Mouse (Mus musculus) liver, postnatal 0 days (tissue): ENCODE data around the gene Cmtm7.

Source experiments
- CTCF ChIP-seq: sonication (generic); IDR thresholded peaks from 2 replicates; pipeline ENCODE4 v1.5.1; 2016; ENCODE audit warnings: antibody characterized with exemption, low read depth
- EP300 ChIP-seq: IDR thresholded peaks from 2 replicates; pipeline ENCODE4 v1.6.1; 2016; ENCODE audit warnings: antibody characterized with exemption, low read depth, mild to moderate bottlenecking

DNA sequence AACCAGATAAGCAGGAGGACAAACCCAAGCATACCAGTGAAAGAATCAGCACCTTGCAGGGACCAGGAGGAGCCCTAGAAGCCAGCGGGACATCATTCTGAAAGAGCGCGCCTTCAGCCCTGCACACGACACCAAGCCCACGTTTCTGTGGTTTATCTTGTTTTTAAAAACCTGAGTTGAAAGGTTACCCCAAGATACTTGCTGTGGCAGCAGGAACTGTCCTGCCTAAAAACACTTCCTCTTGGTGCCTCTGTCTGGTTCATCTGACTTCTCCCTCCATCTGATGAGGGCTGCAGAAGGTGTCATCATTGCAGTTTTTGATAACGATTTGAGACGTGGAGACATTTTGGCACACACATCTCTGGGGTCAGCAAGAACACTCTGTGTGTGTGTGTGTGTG lies 6.1 kb upstream of the Cmtm7 start:
- TF ChIP-seq CTCF (no peak), EP300 (no peak)
